Mouse (Mus musculus): Measurements from ENCODE around the gene B430306N03Rik. TPM values are rescaled to one million over a fixed set of nuclear protein-coding genes. Genes with fewer than 3 reads are reported as not detected.

B430306N03Rik gene
- polyA plus RNA-seq, 1 experiment from 2014 or later: 0.39 TPM

DNA sequence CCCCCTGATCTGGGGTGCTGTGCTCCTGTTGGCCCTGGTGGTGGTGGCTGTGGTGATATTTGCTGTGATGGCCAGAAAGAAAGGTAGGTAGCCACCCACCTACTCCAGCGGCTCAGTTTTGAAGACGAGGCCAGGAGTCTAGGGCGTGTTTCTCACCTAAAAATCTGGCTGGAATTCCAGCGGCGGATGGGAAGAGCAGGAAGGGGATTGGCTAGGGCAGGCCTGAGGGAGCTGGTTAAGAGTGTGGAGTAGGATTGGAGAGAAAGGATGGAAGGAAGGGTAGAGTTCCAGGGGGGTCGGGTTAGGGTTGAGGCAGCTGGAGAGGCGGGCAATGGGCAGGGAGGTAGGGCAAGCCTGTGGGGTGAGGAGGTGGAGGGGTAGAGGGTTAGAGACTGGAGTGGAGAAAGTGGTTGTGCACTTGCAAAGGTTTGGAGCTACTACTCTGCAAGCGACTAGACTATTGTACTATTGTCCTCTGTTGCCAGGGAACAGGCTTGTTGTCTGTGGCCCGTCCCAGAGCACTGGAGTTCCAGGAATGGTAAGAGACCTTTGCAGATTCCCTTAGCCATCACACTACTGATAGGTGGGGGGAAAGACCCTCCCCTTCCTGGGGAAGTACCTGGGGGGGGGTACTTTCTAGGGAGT is 49.7 kb downstream of the B430306N03Rik start:
- Histone ChIP-seq H3K4me3 (replicated peaks) (no peak overlapping the region), H3K4me1 (no peaks in the 10 kb centered on the region), H3K27ac (no peak overlapping the region), H3K27me3 (no peaks in the 10 kb centered on the region), H3K9me3 (replicated peaks) (no peaks in the 10 kb centered on the region), H3K9ac (no peak overlapping the region), H3K36me3 (no peaks in the 10 kb centered on the region), H3K4me2 (no peak overlapping the region)
- ATAC-seq (replicated peaks; ENCODE audit: low FRiP score): no peak
- WGBS: 83% methylated on average over 9 of the region's 9 CpGs

DNA sequence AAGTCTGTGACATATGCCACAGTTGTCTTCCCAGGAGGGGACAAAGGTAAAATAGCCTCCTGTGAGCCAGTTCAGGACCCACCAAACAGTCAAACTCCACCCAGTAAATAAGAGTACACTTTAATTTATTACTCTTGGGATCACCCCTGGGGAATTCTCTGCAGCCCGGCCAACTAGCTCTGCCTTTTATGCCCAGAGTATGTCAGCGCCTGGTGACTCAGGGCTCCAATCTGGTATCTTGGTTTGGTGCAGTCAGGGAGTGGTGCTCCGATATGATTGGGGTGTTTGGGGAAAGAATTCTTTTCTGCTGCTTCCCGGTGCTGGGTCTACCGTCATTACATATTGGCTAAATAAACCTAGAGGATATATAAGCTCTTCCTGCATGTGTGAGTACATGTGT is 50.9 kb downstream of the B430306N03Rik start:
- ATAC-seq (replicated peaks; ENCODE audit: low FRiP score): no peak
- Histone ChIP-seq H3K4me3 (replicated peaks) (no peak overlapping the region), H3K4me2 (no peak overlapping the region), H3K27ac (no peak overlapping the region), H3K27me3 (no peaks in the 10 kb centered on the region), H3K36me3 (no peaks in the 10 kb centered on the region), H3K4me1 (no peaks in the 10 kb centered on the region), H3K9ac (no peak overlapping the region), H3K9me3 (replicated peaks) (no peaks in the 10 kb centered on the region)
- 80% methylated on average over 5 of the region's 5 CpGs for WGBS

DNA sequence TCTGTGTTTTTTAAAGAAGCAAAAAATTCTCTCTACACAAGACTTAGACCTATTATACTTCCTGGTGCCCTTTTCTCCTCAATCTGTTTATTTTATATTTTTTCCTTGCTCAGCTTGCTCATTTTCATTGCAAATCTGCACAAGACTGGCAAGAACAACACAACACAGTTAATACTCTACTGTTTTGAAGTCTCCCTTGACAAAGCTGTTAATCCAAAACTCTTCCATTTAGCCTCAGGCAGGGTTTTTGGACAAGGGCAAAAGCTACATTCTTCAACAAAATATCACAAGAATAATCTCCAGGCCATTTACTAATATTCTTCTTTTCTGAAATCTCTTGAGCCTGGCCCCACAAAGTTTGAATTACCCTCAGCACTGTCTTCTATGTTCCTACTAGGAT is 55.7 kb downstream of the B430306N03Rik start:
- ATAC-seq (replicated peaks; ENCODE audit: low FRiP score): no peak
- Histone ChIP-seq H3K9ac (no peak overlapping the region), H3K27ac (no peak overlapping the region)

DNA sequence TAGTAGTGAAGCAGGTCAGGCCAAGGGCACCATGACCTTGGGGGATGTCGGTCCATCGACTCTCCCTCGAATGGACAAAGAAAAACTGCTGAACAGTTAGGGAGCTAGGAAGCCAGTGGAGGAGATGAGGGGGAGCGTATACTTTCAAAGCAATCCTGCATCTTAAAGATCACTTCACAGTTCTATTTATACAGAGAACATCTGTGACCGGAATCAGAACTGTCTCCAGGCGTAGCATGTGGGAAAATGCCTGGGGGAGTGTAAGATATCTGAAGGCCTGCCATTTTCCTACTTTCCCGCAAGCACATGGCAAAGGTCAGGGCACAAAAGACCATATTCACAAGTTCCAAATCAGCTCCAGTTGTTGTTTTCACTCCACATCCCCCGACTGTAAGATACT is 57.0 kb downstream of the B430306N03Rik start:
- no peak for ATAC-seq (replicated peaks; ENCODE audit: low FRiP score)
- Histone ChIP-seq H3K4me1 (no peaks in the 10 kb centered on the region), H3K36me3 (no peaks in the 10 kb centered on the region), H3K9me3 (replicated peaks) (no peaks in the 10 kb centered on the region), H3K27me3 (no peaks in the 10 kb centered on the region), H3K4me3 (replicated peaks) (no peak overlapping the region), H3K4me2 (no peak overlapping the region), H3K9ac (no peak overlapping the region), H3K27ac (no peak overlapping the region)
- WGBS: 73% methylated on average over 8 of the region's 8 CpGs

More for the DNA sequence above, 55.7 kb downstream of the B430306N03Rik start:
- no peak overlapping the region for H3K4me3 ChIP-seq (replicated peaks)
- H3K4me2 ChIP-seq: no peak overlapping the region
- H3K9me3 ChIP-seq (replicated peaks): no peaks in the 10 kb centered on the region
- H3K27me3 ChIP-seq: no peaks in the 10 kb centered on the region
- no peaks in the 10 kb centered on the region for H3K4me1 ChIP-seq
- no peaks in the 10 kb centered on the region for H3K36me3 ChIP-seq

DNA sequence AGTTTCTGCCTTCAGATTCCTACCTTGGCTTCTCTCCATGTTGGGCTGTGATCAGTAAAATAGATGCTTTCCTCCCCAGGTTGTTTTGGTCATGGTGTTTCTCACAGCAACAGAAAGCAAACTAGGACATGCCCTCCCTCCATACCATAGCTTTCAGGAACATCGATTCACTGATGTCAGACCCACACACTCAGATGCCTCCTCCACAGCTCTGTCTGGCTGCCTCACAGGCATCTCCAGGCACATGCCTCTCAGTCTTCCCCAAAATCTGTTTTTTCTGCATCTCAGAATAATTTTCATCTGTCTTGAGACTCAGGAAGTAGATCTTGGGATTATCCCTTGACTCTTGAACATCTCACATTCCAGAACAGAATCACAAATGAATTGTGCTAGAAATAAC is 60.2 kb downstream of the B430306N03Rik start:
- H3K36me3 ChIP-seq: no peaks in the 10 kb centered on the region
- H3K4me1 ChIP-seq: no peaks in the 10 kb centered on the region
- ATAC-seq (replicated peaks; ENCODE audit: low FRiP score): no peak
- no peaks in the 10 kb centered on the region for H3K9me3 ChIP-seq (replicated peaks)
- no peak overlapping the region for H3K4me3 ChIP-seq (replicated peaks)
- WGBS: 80% methylated on average over 1 of the region's 1 CpGs
- no peak overlapping the region for H3K9ac ChIP-seq
- no peaks in the 10 kb centered on the region for H3K27me3 ChIP-seq
- H3K27ac ChIP-seq: no peak overlapping the region
- H3K4me2 ChIP-seq: no peak overlapping the region

Other genes starting within 250 kb of the B430306N03Rik start
- gene 1700067P10Rik, start 226.8 kb upstream of the B430306N03Rik start, polyA plus RNA-seq (2015; fragmentation: Nextera tagmentation; extraction: Ambion mirVana): not detected in 2 replicates
- gene 9830107B12Rik, start 169.9 kb upstream of the B430306N03Rik start, polyA plus RNA-seq (2015; fragmentation: Nextera tagmentation; extraction: Ambion mirVana): not detected in 2 replicates
- gene A530064D06Rik, start 148.9 kb upstream of the B430306N03Rik start, polyA plus RNA-seq (2015; fragmentation: Nextera tagmentation; extraction: Ambion mirVana): not detected in 2 replicates
- 0.05 and 0.08 TPM in 2 replicates for gene Trem1, start 83.4 kb upstream of the B430306N03Rik start, polyA plus RNA-seq (2015; fragmentation: Nextera tagmentation; extraction: Ambion mirVana)
- gene Trem3, start 68.4 kb upstream of the B430306N03Rik start, polyA plus RNA-seq (2015; fragmentation: Nextera tagmentation; extraction: Ambion mirVana): not detected in 2 replicates
- 0.49 and 0.60 TPM in 2 replicates for gene Treml4, start 51.8 kb upstream of the B430306N03Rik start, polyA plus RNA-seq (2015; fragmentation: Nextera tagmentation; extraction: Ambion mirVana)
- 0.13 and 0.29 TPM in 2 replicates for gene Treml2, start 16.6 kb upstream of the B430306N03Rik start, polyA plus RNA-seq (2015; fragmentation: Nextera tagmentation; extraction: Ambion mirVana)
- gene Trem2, start 30.3 kb downstream of the B430306N03Rik start, polyA plus RNA-seq (2015; fragmentation: Nextera tagmentation; extraction: Ambion mirVana): 2.4 and 2.9 TPM in 2 replicates
- gene Treml1, start 43.8 kb downstream of the B430306N03Rik start, polyA plus RNA-seq (2015; fragmentation: Nextera tagmentation; extraction: Ambion mirVana): 0.60 and 1.3 TPM in 2 replicates
- 15.8 and 17.8 TPM in 2 replicates for gene Nfya, start 93.8 kb downstream of the B430306N03Rik start, polyA plus RNA-seq (2015; fragmentation: Nextera tagmentation; extraction: Ambion mirVana)
- gene Oard1, start 93.9 kb downstream of the B430306N03Rik start, polyA plus RNA-seq (2015; fragmentation: Nextera tagmentation; extraction: Ambion mirVana): 72.4 and 74.9 TPM in 2 replicates
- gene Apobec2, start 116.8 kb downstream of the B430306N03Rik start, polyA plus RNA-seq (2015; fragmentation: Nextera tagmentation; extraction: Ambion mirVana): 4.2 and 6.9 TPM in 2 replicates
- 2.4 and 4.1 TPM in 2 replicates for gene Tspo2, start 135.4 kb downstream of the B430306N03Rik start, polyA plus RNA-seq (2015; fragmentation: Nextera tagmentation; extraction: Ambion mirVana)
- gene Unc5cl, start 138.8 kb downstream of the B430306N03Rik start, polyA plus RNA-seq (2015; fragmentation: Nextera tagmentation; extraction: Ambion mirVana): 5.6 and 5.7 TPM in 2 replicates